Mouse (Mus musculus) CH12.LX (cell line): ENCODE data around the gene Rapgef4. TPM values are rescaled to one million over a fixed set of nuclear protein-coding genes. Genes with fewer than 3 reads are reported as not detected.

ENCODE experiments used
- DNase-seq: peaks from one replicate; pipeline ENCODE4 v3.0.0-alpha.2; 2013; ENCODE audit errors: extremely low read depth
- H3K27ac ChIP-seq: 2 replicates; pipeline ENCODE4 v1.5.1; 2012; ENCODE audit warnings: low read depth, mild to moderate bottlenecking, control low read depth, moderate library complexity; ENCODE audit not compliant: insufficient read depth
- H3K27me3 ChIP-seq: replicated peaks from 2 replicates; pipeline ENCODE3; 2012; ENCODE audit warnings: inconsistent platforms
- H3K36me3 ChIP-seq, 2 experiments: replicated peaks in 1 of 2; 2 replicates each; pipeline versions ENCODE3 to v1.6.1; 2012; ENCODE audit warnings: inconsistent platforms in 1 of 2, low read length in 1 of 2, mild to moderate bottlenecking in 1 of 2, mixed read lengths in 1 of 2, moderate library complexity in 1 of 2; ENCODE audit not compliant: control insufficient read depth in 1 of 2, insufficient read depth in 1 of 2
- H3K4me1 ChIP-seq, 2 experiments: 2 replicates each; pipeline ENCODE4 v1.6.1; 2012; ENCODE audit warnings: inconsistent platforms in 1 of 2, moderate library complexity in 1 of 2; ENCODE audit not compliant: insufficient read depth in 2 of 2, control insufficient read depth in 1 of 2
- H3K4me2 ChIP-seq: 2 replicates; pipeline ENCODE4 v1.6.1; 2012; ENCODE audit warnings: low read depth, mild to moderate bottlenecking, control low read depth; ENCODE audit not compliant: poor library complexity, insufficient read depth, severe bottlenecking
- H3K4me3 ChIP-seq, 3 experiments: fragments of 150-350 bp in 1 of 3; sonication (generic) in 1 of 3; replicated peaks in 1 of 3; 2 replicates each; pipeline versions ENCODE3 to v1.5.1; 2011 to 2012; ENCODE audit warnings: low read depth in 2 of 3, low read length in 2 of 3, mild to moderate bottlenecking in 2 of 3, moderate library complexity in 2 of 3, control low read depth in 1 of 3, improper control_type of control experiment in 1 of 3, inconsistent platforms in 1 of 3, mixed read lengths in 1 of 3; ENCODE audit not compliant: poor library complexity in 1 of 3
- H3K79me2 ChIP-seq: replicated peaks from 2 replicates; pipeline ENCODE4 v1.6.1; 2012; ENCODE audit warnings: mild to moderate bottlenecking, moderate library complexity; ENCODE audit not compliant: control insufficient read depth, poor library complexity, insufficient read depth, severe bottlenecking; ENCODE audit errors: extremely low read depth
- H3K9ac ChIP-seq: 2 replicates; pipeline ENCODE4 v1.6.1; 2012; ENCODE audit warnings: low read depth, mild to moderate bottlenecking, control low read depth, moderate library complexity; ENCODE audit not compliant: insufficient read depth
- H3K9me3 ChIP-seq: replicated peaks from 2 replicates; pipeline ENCODE3; 2012; ENCODE audit warnings: low read length, inconsistent platforms, mixed read lengths
- E2F4 ChIP-seq: IDR thresholded peaks from 2 replicates; pipeline ENCODE4 v1.6.1; 2011; ENCODE audit warnings: low read depth, low read length, improper control_type of control experiment; ENCODE audit not compliant: insufficient replicate concordance
- GABPA ChIP-seq: IDR thresholded peaks from 2 replicates; pipeline ENCODE4 v1.6.1; 2012; ENCODE audit warnings: low read depth, low read length, improper control_type of control experiment, inconsistent platforms; ENCODE audit not compliant: insufficient replicate concordance
- HCFC1 ChIP-seq: IDR thresholded peaks from 2 replicates; pipeline ENCODE4 v1.6.1; 2012; ENCODE audit warnings: low read depth, mild to moderate bottlenecking, inconsistent platforms, low read length, improper control_type of control experiment
- KAT2A ChIP-seq: IDR thresholded peaks from 2 replicates; pipeline ENCODE4 v1.6.1; 2012; ENCODE audit warnings: low read length, improper control_type of control experiment, inconsistent platforms; ENCODE audit not compliant: insufficient replicate concordance
- MAFK ChIP-seq: IDR thresholded peaks from 2 replicates; pipeline ENCODE4 v1.6.1; 2011; ENCODE audit warnings: low read length, improper control_type of control experiment; ENCODE audit not compliant: insufficient replicate concordance
- MAZ ChIP-seq: IDR thresholded peaks from 2 replicates; pipeline ENCODE4 v1.6.1; 2012; ENCODE audit warnings: low read depth, mild to moderate bottlenecking, inconsistent platforms, low read length, improper control_type of control experiment, moderate library complexity
- MEF2A ChIP-seq: IDR thresholded peaks from 2 replicates; pipeline ENCODE4 v1.6.1; 2014; ENCODE audit warnings: low read depth, mild to moderate bottlenecking, inconsistent platforms, low read length, improper control_type of control experiment, borderline replicate concordance
- MYC ChIP-seq: IDR thresholded peaks from 2 replicates; pipeline ENCODE4 v1.6.1; 2011; ENCODE audit warnings: low read depth, mild to moderate bottlenecking, improper control_type of control experiment, low read length
- NRF1 ChIP-seq: IDR thresholded peaks from 2 replicates; pipeline ENCODE4 v1.6.1; 2014; ENCODE audit warnings: low read depth, mild to moderate bottlenecking, inconsistent platforms, low read length, improper control_type of control experiment, moderate library complexity
- SIN3A ChIP-seq: IDR thresholded peaks from 2 replicates; pipeline ENCODE4 v1.6.1; 2012; ENCODE audit warnings: low read length, improper control_type of control experiment, inconsistent platforms
- SMC3 ChIP-seq: IDR thresholded peaks from 2 replicates; pipeline ENCODE4 v1.6.1; 2011; ENCODE audit warnings: low read depth, low read length, improper control_type of control experiment
- TBP ChIP-seq: conservative IDR thresholded peaks from 2 replicates; pipeline ENCODE4 v1.6.1; 2011; ENCODE audit warnings: low read depth, low read length, improper control_type of control experiment
- TCF12 ChIP-seq: IDR thresholded peaks from 2 replicates; pipeline ENCODE4 v1.6.1; 2014; ENCODE audit warnings: low read depth, mild to moderate bottlenecking, inconsistent platforms, low read length, improper control_type of control experiment
- USF2 ChIP-seq: conservative IDR thresholded peaks from 2 replicates; pipeline ENCODE4 v1.6.1; 2011; ENCODE audit warnings: low read depth, low read length, improper control_type of control experiment
- ZKSCAN1 ChIP-seq: IDR thresholded peaks from 2 replicates; pipeline ENCODE4 v1.6.1; 2012; ENCODE audit warnings: low read depth, inconsistent platforms, low read length, improper control_type of control experiment, borderline replicate concordance
- ZMIZ1 ChIP-seq: IDR thresholded peaks from 2 replicates; pipeline ENCODE4 v1.6.1; 2012; ENCODE audit warnings: low read depth, mild to moderate bottlenecking, inconsistent platforms, low read length, improper control_type of control experiment
- ZNF384 ChIP-seq: IDR thresholded peaks from 2 replicates; pipeline ENCODE4 v1.6.1; 2012; ENCODE audit warnings: low read depth, low read length, improper control_type of control experiment, inconsistent platforms
- dilution Hi-C: fragments of 300-500 bp; cut with MboI; formaldehyde crosslinking; loops from 2 replicates; pipeline ENCODE4 v1.14.3; 2020; ENCODE audit warnings: low sequenced_read_pairs; ENCODE audit not compliant: extremely low pct_unique_long_range_greater_than_20kb, extremely low pct_ligation_motif_present
- in situ Hi-C: fragments of 300-500 bp; cut with MboI; formaldehyde crosslinking; loops from 3 replicates; pipeline ENCODE4 v1.14.3; 2019; ENCODE audit warnings: low sequenced_read_pairs, low pct_ligation_motif_present, low pct_unique_long_range_greater_than_20kb, mixed read lengths
- polyA plus RNA-seq: library from polyadenylated mRNA; unstranded; fragments of >175 nt; gene quantifications from 2 replicates; pipeline ENCODE4 v1.2.1, GENCODE M21; 2012; ENCODE audit warnings: low read depth; ENCODE audit not compliant: insufficient read length
- total RNA-seq, 2 experiments: library from RNA; depleted of rRNA; stranded (reverse); fragments of 300-350 nt in 1 of 2; fragments of >200 nt in 1 of 2; gene quantifications; 2 replicates each; pipeline ENCODE4 v1.2.3; 2012 to 2014

Rapgef4 gene
- total and polyA plus RNA-seq, 3 experiments: 0.12 to 0.13 TPM; not detected in 1

GRCm38 (mm10) chr2:72108448-72109312 is 127.6 kb downstream of the Rapgef4 start:
- TF ChIP-seq ZMIZ1: no peak
- TF ChIP-seq MAZ: no peak
- TF ChIP-seq, all 38 proteins: peak for 0
- no peak for DNase-seq
- H3K4me1 ChIP-seq: peaks cover 0 to 18% of the 10 kb centered on the region in 2 experiments; a peak in 2 of 4 replicates

GRCm38 (mm10) chr2:72110404-72110803 is 129.4 kb downstream of the Rapgef4 start:
- dilution Hi-C loops: no loop called here
- H3K27ac ChIP-seq: no peak overlapping the region
- no peak overlapping the region for H3K9ac ChIP-seq
- H3K4me3 ChIP-seq: no peak overlapping the region
- no peaks in the 10 kb centered on the region for H3K79me2 ChIP-seq
- in situ Hi-C loops: no loop called here
- no peak overlapping the region for H3K4me2 ChIP-seq
- no peaks in the 10 kb centered on the region for H3K27me3 ChIP-seq
- peaks cover 3 to 29% of the 10 kb centered on the region in 2 experiments for H3K4me1 ChIP-seq
- TF ChIP-seq TBP (no peak), ZNF384 (no peak), TCF12 (no peak), SMC3 (no peak), USF2 (no peak), E2F4 (no peak), NRF1 (no peak), MAFK (no peak), MAZ (no peak), GABPA (no peak), MYC (no peak), SIN3A (no peak), ZKSCAN1 (no peak), MEF2A (no peak), HCFC1 (no peak), KAT2A (no peak)
- no peaks in the 10 kb centered on the region for H3K9me3 ChIP-seq
- H3K36me3 ChIP-seq: no peaks in the 10 kb centered on the region
- no peak for DNase-seq

More at GRCm38 (mm10) chr2:72108448-72109312, 127.6 kb downstream of the Rapgef4 start:
- Histone ChIP-seq H3K27ac (no peak overlapping the region), H3K9me3 (no peaks in the 10 kb centered on the region), H3K36me3 (no peaks in the 10 kb centered on the region), H3K9ac (no peak overlapping the region), H3K4me3 (no peak overlapping the region), H3K79me2 (no peaks in the 10 kb centered on the region), H3K4me2 (no peak overlapping the region), H3K27me3 (no peaks in the 10 kb centered on the region)
- in situ Hi-C loops (no loop called here), dilution Hi-C loops (no loop called here)
